Mouse (Mus musculus) cerebellum, adult 18-20 months (tissue): ENCODE results near the gene Olfr209.
A peak's percentile ranks its signal among the peaks of the same experiment; 100 is the strongest.
"Not testable (repeated sequence)": the region's sequence is repeated elsewhere in the genome, so short reads cannot be mapped to it uniquely, and the experiment has no call there.

ENCODE experiments used
- DNase-seq, 2 experiments: peaks; one replicate each; pipeline ENCODE4 v3.0.0; 2021

Olfr209 gene

GRCm38 (mm10) chr16:59363893-59364292, at the start of gene Olfr209:
Gene Olfr209, minus strand, starts transcription at chr16:59363993.
- DNase-seq, result no peak

GRCm38 (mm10) chr16:59413475-59413874, 49.7 kb upstream of the Olfr209 start:
- no peak for DNase-seq

GRCm38 (mm10) chr16:59409800-59410199, 46.0 kb upstream of the Olfr209 start:
- DNase-seq, result no peak

GRCm38 (mm10) chr16:59409341-59409748, 45.6 kb upstream of the Olfr209 start:
- DNase-seq, result no peak

GRCm38 (mm10) chr16:59407032-59407431, 43.2 kb upstream of the Olfr209 start, which contains the start of gene Gabrr3:
Gene Gabrr3, plus strand, starts transcription at chr16:59407332.
- no peak for DNase-seq

GRCm38 (mm10) chr16:59404798-59405197, 41.0 kb upstream of the Olfr209 start:
- DNase-seq, result no peak

- DNase-seq, result peak in 1 of 2 experiments; percentile 18
Measured at GRCm38 (mm10) chr16:59403684-59404083, 39.9 kb upstream of the Olfr209 start.

- DNase-seq, result no peak
Measured at GRCm38 (mm10) chr16:59401985-59402384, 38.2 kb upstream of the Olfr209 start.

GRCm38 (mm10) chr16:59401102-59401501, 37.3 kb upstream of the Olfr209 start:
- DNase-seq, result no peak

- peak; percentile 50 to 56 for DNase-seq
Measured at GRCm38 (mm10) chr16:59393300-59393699, 29.5 kb upstream of the Olfr209 start.

GRCm38 (mm10) chr16:59349146-59349545, 14.6 kb downstream of the Olfr209 start, which contains the start of gene Olfr206:
Gene Olfr206, minus strand, starts transcription at chr16:59349246.
- no peak for DNase-seq

- no peak for DNase-seq
Measured at GRCm38 (mm10) chr16:59331038-59331437, 32.8 kb downstream of the Olfr209 start, which contains the start of gene Olfr205. Gene Olfr205, minus strand, starts transcription at chr16:59331138.

GRCm38 (mm10) chr16:59323262-59323661, 40.5 kb downstream of the Olfr209 start:
- not testable (repeated sequence) for DNase-seq

- DNase-seq, result no peak
Measured at GRCm38 (mm10) chr16:59318148-59318547, 45.6 kb downstream of the Olfr209 start, which contains the start of gene Olfr204. Gene Olfr204, minus strand, starts transcription at chr16:59318248.
